In the genomic region with DNA sequence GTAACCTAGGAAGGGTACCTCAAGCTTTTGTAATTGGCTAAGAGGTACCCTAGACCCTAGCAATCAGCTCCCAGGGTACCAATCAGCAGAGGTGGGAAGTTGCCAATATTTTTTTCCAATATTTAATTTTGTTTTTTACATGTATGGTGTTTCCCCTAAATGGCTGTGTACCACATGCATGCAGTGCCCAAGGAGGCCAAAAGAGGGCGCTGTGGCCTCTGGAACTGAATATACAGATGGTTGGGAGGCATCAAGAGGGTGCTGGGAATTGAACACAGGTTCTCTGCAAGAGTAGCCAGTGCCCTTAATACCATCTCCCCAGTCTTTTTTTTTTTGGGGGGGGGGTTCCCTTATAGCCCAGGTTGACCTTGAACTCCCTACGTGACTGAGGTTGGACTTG, we compare ENCODE assay signal across 22 mouse cellular contexts. TPM values are rescaled to one million over a fixed set of nuclear protein-coding genes. Genes with fewer than 3 reads are reported as not detected.
A peak's percentile ranks its signal among the peaks of the same experiment; 100 is the strongest.
DNase-seq lines count a peak whose midpoint lies in the region; ATAC-seq and TF ChIP-seq lines count a peak whose summit lies in the region.
"Had no signal": no experiment of that assay in that cellular context is flagged by ENCODE, and none has a peak within 500 bp of the region (broad histone marks: within the 10 kb centered on the region; RNA-seq: fewer than 3 reads in every experiment).

No protein-coding gene starts in this region.

- H3K4me3 ChIP-seq in heart, adult 2 months, result no peak overlapping the region
- H3K4me3 ChIP-seq in heart, embryonic 12.5 days, result no peak overlapping the region
- no peak overlapping the region for H3K4me3 ChIP-seq in liver, postnatal 0 days (ENCODE audit: low read depth, low read length)
- no peak overlapping the region for H3K4me3 ChIP-seq in MEL (ENCODE audit: control insufficient read depth in 1 of 2, insufficient read depth in 1 of 2, low read depth in 2 of 2, low read length in 2 of 2)
- H3K4me3 ChIP-seq in stomach, postnatal 0 days (ENCODE audit: low read depth, low read length), result no peak overlapping the region
- H3K4me3 ChIP-seq: heart, embryonic 13.5 days; kidney, embryonic 15.5 days; megakaryocyte, embryonic 14.5 days; neural tube, embryonic 12.5 days had no signal

- no peak overlapping the region for H3K9ac ChIP-seq in heart, adult 2 months (ENCODE audit: low read depth, low read length)
- H3K9ac ChIP-seq in heart, embryonic 12.5 days, result no peak overlapping the region
- no peak overlapping the region for H3K9ac ChIP-seq in liver, postnatal 0 days (replicated peaks)
- H3K9ac ChIP-seq in MEL (ENCODE audit: control insufficient read depth, low read depth, low read length, poor library complexity, severe bottlenecking), result no peak overlapping the region
- H3K9ac ChIP-seq in stomach, postnatal 0 days (ENCODE audit: low read length), result no peak overlapping the region
- H3K9ac ChIP-seq: heart, embryonic 13.5 days; kidney, embryonic 15.5 days; neural tube, embryonic 12.5 days had no signal

- no peak for TF ChIP-seq EP300 in heart, adult 2 months (IDR thresholded peaks at IDR 0.05; ENCODE audit: insufficient read depth, low read depth, low read length)
- no peak for TF ChIP-seq EP300 in liver, postnatal 0 days (IDR thresholded peaks at IDR 0.05; ENCODE audit: low read depth)
- TF ChIP-seq EP300 in MEL (IDR thresholded peaks at IDR 0.05; ENCODE audit: low read depth in 1 of 2, low read length in 2 of 2), result no peak
- no peak for TF ChIP-seq EP300 in stomach, postnatal 0 days (optimal IDR thresholded peaks at IDR 0.05)

- peak; percentile 24; the same call in 1 of the 2 replicates for TF ChIP-seq CTCF in heart, adult 2 months (IDR thresholded peaks at IDR 0.05)
- peak; percentile 38 for TF ChIP-seq CTCF in liver, postnatal 0 days (IDR thresholded peaks at IDR 0.05; ENCODE audit: low read depth)
- peak; percentile 27 to 34 (median 33); a peak in 4 of 6 replicates for TF ChIP-seq CTCF in MEL (IDR thresholded peaks at IDR 0.05 in 2 of 3, conservative IDR thresholded peaks at IDR 0.05 in 1 of 3; ENCODE audit: control insufficient read depth in 1 of 3, insufficient read depth in 1 of 3, low read depth in 2 of 3, low read length in 3 of 3, poor library complexity in 1 of 3, severe bottlenecking in 1 of 3)
- peak; percentile 45 for TF ChIP-seq CTCF in stomach, postnatal 0 days (IDR thresholded peaks at IDR 0.05; ENCODE audit: low read depth)

- H3K36me3 ChIP-seq in heart, adult 2 months (ENCODE audit: control insufficient read depth, insufficient read depth, low read length), result no peaks in the 10 kb centered on the region
- H3K36me3 ChIP-seq in heart, embryonic 12.5 days, result no peaks in the 10 kb centered on the region
- H3K36me3 ChIP-seq in liver, postnatal 0 days (replicated peaks; ENCODE audit: insufficient read depth, low read length), result no peaks in the 10 kb centered on the region
- no peaks in the 10 kb centered on the region for H3K36me3 ChIP-seq in MEL (ENCODE audit: control insufficient read depth in 1 of 2, insufficient read depth in 2 of 2, low read length in 2 of 2)
- H3K36me3 ChIP-seq in stomach, postnatal 0 days (ENCODE audit: control insufficient read depth, insufficient read depth, low read length), result no peaks in the 10 kb centered on the region
- H3K36me3 ChIP-seq: G1E; heart, embryonic 13.5 days; kidney, embryonic 15.5 days; neural tube, embryonic 12.5 days had no signal

- DNase-seq in heart, adult 2 months, result no peak
- no peak for DNase-seq in liver, postnatal 0 days
- DNase-seq in liver, result no peak
- DNase-seq in MEL (ENCODE audit: low read depth, low spot score), result no peak
- no peak for DNase-seq in stomach, postnatal 0 days (ENCODE audit: low spot score)
- no peak for DNase-seq in thymus, postnatal 4 days
- DNase-seq: adrenal gland, adult 2 months; cerebellum, adult 11 months; heart, postnatal 36 days; right cerebral cortex, postnatal 14 days; thymus, postnatal 36 days had no signal

- H3K9me3 ChIP-seq in heart, embryonic 12.5 days (replicated peaks), result no peaks in the 10 kb centered on the region
- H3K9me3 ChIP-seq in liver, postnatal 0 days (ENCODE audit: low read length), result no peaks in the 10 kb centered on the region
- no peaks in the 10 kb centered on the region for H3K9me3 ChIP-seq in MEL (replicated peaks; ENCODE audit: insufficient read depth, low read length)
- no peaks in the 10 kb centered on the region for H3K9me3 ChIP-seq in stomach, postnatal 0 days (ENCODE audit: control insufficient read depth, low read length)
- H3K9me3 ChIP-seq: G1E; kidney, embryonic 15.5 days; megakaryocyte, embryonic 14.5 days; neural tube, embryonic 12.5 days had no signal

- intact Hi-C loops in heart, adult 2 months (cut with DNase I), result loop anchor here (5.0 kb wide), 1 partner anchor 556 kb away; a partner anchor contains a TSS

- H3K27me3 ChIP-seq in heart, adult 2 months (ENCODE audit: control insufficient read depth, insufficient read depth, low read length), result no peaks in the 10 kb centered on the region
- no peaks in the 10 kb centered on the region for H3K27me3 ChIP-seq in heart, embryonic 12.5 days (replicated peaks)
- H3K27me3 ChIP-seq in liver, postnatal 0 days (ENCODE audit: insufficient read depth, low read length), result no peaks in the 10 kb centered on the region
- H3K27me3 ChIP-seq in MEL (ENCODE audit: control insufficient read depth in 1 of 2, insufficient read depth in 2 of 2, low read length in 2 of 2), result no peaks in the 10 kb centered on the region
- H3K27me3 ChIP-seq in stomach, postnatal 0 days (ENCODE audit: control insufficient read depth, insufficient read depth, low read length), result no peaks in the 10 kb centered on the region
- H3K27me3 ChIP-seq: heart, embryonic 13.5 days; kidney, embryonic 15.5 days; neural tube, embryonic 12.5 days had no signal

- TF ChIP-seq POLR2A in heart, adult 2 months (IDR thresholded peaks at IDR 0.05; ENCODE audit: insufficient read depth, low read depth, low read length), result no peak
- TF ChIP-seq POLR2A in MEL (IDR thresholded peaks at IDR 0.05; ENCODE audit: control insufficient read depth in 1 of 2, insufficient read depth in 1 of 2, low read depth in 1 of 2, low read length in 2 of 2, poor library complexity in 1 of 2), result no peak

- H3K4me1 ChIP-seq in heart, adult 2 months (ENCODE audit: control insufficient read depth, insufficient read depth, low read length), result no peaks in the 10 kb centered on the region
- 0 out of 2 replicates have a peak, but pooled peaks cover 4% of the 10 kb centered on the region for H3K4me1 ChIP-seq in heart, embryonic 12.5 days (replicated peaks)
- no peaks in the 10 kb centered on the region; the same call in 1 of the 2 replicates for H3K4me1 ChIP-seq in liver, postnatal 0 days (ENCODE audit: insufficient read depth)
- no peaks in the 10 kb centered on the region for H3K4me1 ChIP-seq in MEL (ENCODE audit: control insufficient read depth in 1 of 2, insufficient read depth in 2 of 2, low read length in 2 of 2)
- no peaks in the 10 kb centered on the region for H3K4me1 ChIP-seq in stomach, postnatal 0 days (replicated peaks; ENCODE audit: control insufficient read depth, insufficient read depth)
- H3K4me1 ChIP-seq: neural tube, embryonic 12.5 days had no signal

- 58% methylated on average over 2 of the region's 2 CpGs for WGBS in heart, adult 2 months
- WGBS in heart, embryonic 12.5 days, result 65% methylated on average over 2 of the region's 2 CpGs
- 61% methylated on average over 2 of the region's 2 CpGs for WGBS in liver, postnatal 0 days (ENCODE audit: insufficient replicate concordance)
- 68% methylated on average over 2 of the region's 2 CpGs for WGBS in stomach, postnatal 0 days

- no peak overlapping the region for H3K4me2 ChIP-seq in heart, embryonic 12.5 days
- no peak overlapping the region for H3K4me2 ChIP-seq in liver, postnatal 0 days (ENCODE audit: low read depth, low read length)
- H3K4me2 ChIP-seq in stomach, postnatal 0 days (replicated peaks; ENCODE audit: low read depth), result no peak overlapping the region
- H3K4me2 ChIP-seq: heart, embryonic 13.5 days; kidney, embryonic 15.5 days; neural tube, embryonic 12.5 days had no signal

- TF ChIP-seq RAD21 in MEL (IDR thresholded peaks at IDR 0.05; ENCODE audit: low read depth, low read length), result no peak

- H3K79me2 ChIP-seq in heart, adult 2 months (replicated peaks; ENCODE audit: control insufficient read depth, insufficient read depth, low read length), result no peaks in the 10 kb centered on the region
- no peaks in the 10 kb centered on the region for H3K79me2 ChIP-seq in MEL (ENCODE audit: control insufficient read depth, insufficient read depth, low read length, poor library complexity)

- no peak for ATAC-seq in heart, embryonic 12.5 days (ENCODE audit: insufficient number of reproducible peaks, low FRiP score)
- no peak for ATAC-seq in liver, postnatal 0 days
- no peak for ATAC-seq in stomach, postnatal 0 days (ENCODE audit: low FRiP score, low TSS enrichment)
- ATAC-seq: forebrain, embryonic 14.5 days had no signal

- H3K27ac ChIP-seq in heart, adult 2 months, result no peak overlapping the region
- H3K27ac ChIP-seq in heart, embryonic 12.5 days (ENCODE audit: poor library complexity, severe bottlenecking), result no peak overlapping the region
- no peak overlapping the region for H3K27ac ChIP-seq in liver, postnatal 0 days (ENCODE audit: low read depth)
- no peak overlapping the region for H3K27ac ChIP-seq in MEL (ENCODE audit: control insufficient read depth, low read depth, low read length)
- H3K27ac ChIP-seq in stomach, postnatal 0 days (replicated peaks), result no peak overlapping the region
- H3K27ac ChIP-seq: heart, embryonic 13.5 days; kidney, embryonic 15.5 days; neural tube, embryonic 12.5 days had no signal

RNA-seq across cellular contexts. Expression of a gene that starts 11.7 kb away (rescaled TPM):
- total RNA-seq in heart, adult 2 months (2021), result under 1 TPM; 0.60 to 0.93 TPM
- 0.94 and 220 TPM in 2 replicates for polyA plus RNA-seq in heart, adult 2 months (2012; rRNA removed)
- polyA plus RNA-seq in heart, embryonic 12.5 days (2016; fragmentation: Nextera tagmentation; extraction: Ambion mirVana), result not detected in 2 replicates
- polyA plus RNA-seq in liver, postnatal 0 days (2015; fragmentation: Nextera tagmentation; extraction: Ambion mirVana), result 59.6 and 67.8 TPM in 2 replicates
- total RNA-seq in MEL (2012; rRNA removed), result not detected in 2 replicates
- not detected for polyA plus RNA-seq in MEL (2012; ENCODE audit: insufficient read depth in 1 of 2, insufficient read length in 2 of 2, low read depth in 1 of 2, low replicate concordance in 2 of 2, missing spikeins in 1 of 2)
- 108 and 155 TPM in 2 replicates for polyA plus RNA-seq in stomach, postnatal 0 days (2015; fragmentation: Nextera tagmentation; extraction: Ambion mirVana)
- total RNA-seq: G1E had no signal
- polyA plus RNA-seq: forebrain, embryonic 14.5 days; G1E; heart, embryonic 13.5 days; kidney, embryonic 15.5 days; neural tube, embryonic 12.5 days had no signal

RNA-seq across cellular contexts. Expression of a gene that starts 22.1 kb away (rescaled TPM):
- not detected for total RNA-seq in heart, adult 2 months (2021)
- not detected in 2 replicates for polyA plus RNA-seq in heart, adult 2 months (2012; rRNA removed)
- polyA plus RNA-seq in heart, embryonic 12.5 days (2016; fragmentation: Nextera tagmentation; extraction: Ambion mirVana), result not detected in 2 replicates
- not detected in 2 replicates for polyA plus RNA-seq in liver, postnatal 0 days (2015; fragmentation: Nextera tagmentation; extraction: Ambion mirVana)
- not detected in 2 replicates for total RNA-seq in MEL (2012; rRNA removed)
- polyA plus RNA-seq in MEL (2012; ENCODE audit: insufficient read depth in 1 of 2, insufficient read length in 2 of 2, low read depth in 1 of 2, low replicate concordance in 2 of 2, missing spikeins in 1 of 2), result under 1 TPM in 1 of 2 experiments, not detected in 1; 0.28 TPM
- polyA plus RNA-seq in stomach, postnatal 0 days (2015; fragmentation: Nextera tagmentation; extraction: Ambion mirVana), result 0.11 TPM in 1 of 2 replicates, not detected in the other
- total RNA-seq: adrenal gland, adult 2 months; G1E; gastrocnemius, postnatal 4 days; heart, postnatal 36 days; left cerebral cortex, postnatal 14 days had no signal
- polyA plus RNA-seq: adrenal gland, adult 2 months; forebrain, embryonic 14.5 days; G1E; kidney, embryonic 15.5 days; limb, embryonic 14.5 days had no signal

RNA-seq across cellular contexts. Expression of a gene that starts 35.2 kb away (rescaled TPM):
- 10 to 100 TPM; 51.8 to 64.4 TPM for total RNA-seq in heart, adult 2 months (2021)
- polyA plus RNA-seq in heart, adult 2 months (2012; rRNA removed), result 52.4 and 57.7 TPM in 2 replicates
- 56.5 and 57.4 TPM in 2 replicates for polyA plus RNA-seq in heart, embryonic 12.5 days (2016; fragmentation: Nextera tagmentation; extraction: Ambion mirVana)
- 32.9 and 33.5 TPM in 2 replicates for polyA plus RNA-seq in liver, postnatal 0 days (2015; fragmentation: Nextera tagmentation; extraction: Ambion mirVana)
- 61.8 and 69.5 TPM in 2 replicates for total RNA-seq in MEL (2012; rRNA removed)
- 10 to 100 TPM in 1 of 2 experiments, not detected in 1; 80.1 TPM for polyA plus RNA-seq in MEL (2012; ENCODE audit: insufficient read depth in 1 of 2, insufficient read length in 2 of 2, low read depth in 1 of 2, low replicate concordance in 2 of 2, missing spikeins in 1 of 2)
- polyA plus RNA-seq in stomach, postnatal 0 days (2015; fragmentation: Nextera tagmentation; extraction: Ambion mirVana), result 51.0 and 53.4 TPM in 2 replicates

RNA-seq across cellular contexts. Expression of a gene that starts 47.3 kb away (rescaled TPM):
- total RNA-seq in heart, adult 2 months (2021), result 10 to 100 TPM; 11.0 TPM
- 22.4 and 23.1 TPM in 2 replicates for polyA plus RNA-seq in heart, adult 2 months (2012; rRNA removed)
- polyA plus RNA-seq in heart, embryonic 12.5 days (2016; fragmentation: Nextera tagmentation; extraction: Ambion mirVana), result 51.2 and 53.5 TPM in 2 replicates
- 31.5 and 32.7 TPM in 2 replicates for polyA plus RNA-seq in liver, postnatal 0 days (2015; fragmentation: Nextera tagmentation; extraction: Ambion mirVana)
- total RNA-seq in MEL (2012; rRNA removed), result 6.7 and 9.7 TPM in 2 replicates
- polyA plus RNA-seq in MEL (2012; ENCODE audit: insufficient read depth in 1 of 2, insufficient read length in 2 of 2, low read depth in 1 of 2, low replicate concordance in 2 of 2, missing spikeins in 1 of 2), result 10 to 100 TPM in 1 of 2 experiments, not detected in 1; 32.6 TPM
- 70.7 and 72.2 TPM in 2 replicates for polyA plus RNA-seq in stomach, postnatal 0 days (2015; fragmentation: Nextera tagmentation; extraction: Ambion mirVana)

RNA-seq across cellular contexts. Expression of a gene that starts 49.5 kb away (rescaled TPM):
- under 1 TPM in 1 of 2 experiments, not detected in 1; 0.16 TPM for total RNA-seq in heart, adult 2 months (2021)
- not detected in 2 replicates for polyA plus RNA-seq in heart, adult 2 months (2012; rRNA removed)
- 0.34 and 0.64 TPM in 2 replicates for polyA plus RNA-seq in heart, embryonic 12.5 days (2016; fragmentation: Nextera tagmentation; extraction: Ambion mirVana)
- polyA plus RNA-seq in liver, postnatal 0 days (2015; fragmentation: Nextera tagmentation; extraction: Ambion mirVana), result not detected in 2 replicates
- total RNA-seq in MEL (2012; rRNA removed), result not detected in 2 replicates
- polyA plus RNA-seq in MEL (2012; ENCODE audit: insufficient read depth in 1 of 2, insufficient read length in 2 of 2, low read depth in 1 of 2, low replicate concordance in 2 of 2, missing spikeins in 1 of 2), result under 1 TPM in 1 of 2 experiments, not detected in 1; 0.22 TPM
- polyA plus RNA-seq in stomach, postnatal 0 days (2015; fragmentation: Nextera tagmentation; extraction: Ambion mirVana), result not detected in 2 replicates
- total RNA-seq: adrenal gland, adult 2 months; G1E; gastrocnemius, postnatal 4 days; heart, postnatal 36 days; left cerebral cortex, postnatal 14 days had no signal
- polyA plus RNA-seq: forebrain, embryonic 14.5 days; G1E; kidney, embryonic 15.5 days; stomach, embryonic 16.5 days had no signal
